Mouse (Mus musculus): Measurements from ENCODE around the gene Sccpdh. TPM values are rescaled to one million over a fixed set of nuclear protein-coding genes. Genes with fewer than 3 reads are reported as not detected.

Gene Sccpdh
- total RNA-seq, 1 experiment from 2014 or later, result 41.0 TPM

DNA sequence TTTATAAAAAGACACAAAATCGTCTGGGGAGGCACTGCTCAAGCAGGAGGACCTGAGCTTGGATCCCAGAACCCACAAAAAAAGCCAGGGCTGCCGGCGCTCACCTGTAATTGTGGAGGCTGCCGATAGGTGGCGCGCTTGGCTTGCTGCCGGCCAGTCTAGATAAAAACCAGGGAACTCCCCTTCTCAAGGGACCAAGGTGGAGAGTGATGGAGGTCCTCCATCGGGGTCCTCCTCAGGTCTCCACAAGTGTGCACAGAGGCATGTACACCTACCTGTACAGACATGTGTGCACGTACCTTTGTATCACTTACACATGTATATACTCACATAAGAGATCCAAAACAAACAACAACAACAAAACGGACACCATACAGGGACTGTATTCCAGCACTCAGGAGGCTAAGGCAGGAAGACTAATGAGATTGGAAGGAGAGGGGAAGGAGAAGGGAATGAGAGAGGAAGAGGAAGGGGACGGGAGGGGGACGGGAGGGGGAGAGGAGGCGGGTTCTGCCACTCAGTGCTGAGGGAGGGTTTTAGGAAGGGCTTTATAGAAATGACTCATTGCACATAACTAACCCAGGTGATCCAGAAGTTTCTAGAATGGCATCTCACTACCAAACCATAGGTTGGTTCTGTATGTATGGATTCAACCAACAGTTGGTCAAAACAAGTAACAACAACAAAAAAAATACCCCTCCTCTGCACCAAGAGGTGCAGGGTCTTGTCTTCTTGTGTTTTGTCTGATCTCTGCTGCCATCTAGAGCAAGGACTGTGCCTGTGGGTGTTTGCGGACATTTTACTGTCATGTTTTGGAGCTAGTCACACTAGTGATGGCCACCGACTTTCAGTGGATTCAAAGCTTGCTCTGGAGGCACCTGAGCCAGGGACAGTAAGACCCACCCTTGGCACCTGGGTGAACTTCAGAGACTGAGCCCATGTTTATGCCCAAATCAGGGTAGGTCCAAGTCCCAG is 66.8 kb downstream of the Sccpdh start:
- peak; percentile 70 for DNase-seq

DNA sequence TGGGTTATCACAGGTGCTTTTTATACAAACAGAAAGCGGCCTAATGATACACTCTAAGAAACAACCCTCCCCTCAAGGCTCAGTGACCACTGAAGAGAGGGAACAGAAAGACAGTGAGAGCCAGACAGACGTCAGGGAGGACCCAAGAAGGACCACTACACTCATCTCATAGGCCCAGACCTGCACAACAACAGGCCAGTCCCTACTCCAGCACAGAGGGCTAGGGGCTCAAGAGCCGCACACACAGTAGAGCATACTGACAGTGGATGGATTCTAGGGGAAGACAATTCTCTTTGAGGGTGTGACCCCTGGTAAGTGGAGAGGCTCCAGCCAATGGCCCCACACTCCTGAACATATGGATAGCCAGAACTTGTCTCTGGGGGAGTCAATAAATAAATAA is 68.5 kb downstream of the Sccpdh start:
- DNase-seq, result no peak

Other genes with a start within 250 kb of the Sccpdh start
- gene Smyd3, start 150.2 kb upstream of the Sccpdh start, total RNA-seq (2021), result 5.4 and 9.6 TPM in 2 replicates
- 45.1 and 48.6 TPM in 2 replicates for gene Tfb2m, start 121.9 kb upstream of the Sccpdh start, total RNA-seq (2021)
- 43.4 and 60.7 TPM in 2 replicates for gene Cnst, start 121.8 kb upstream of the Sccpdh start, total RNA-seq (2021)
- gene Kif28, start 77.1 kb downstream of the Sccpdh start, total RNA-seq (2021), result not detected in 2 replicates
- gene Gm10518, start 135.2 kb downstream of the Sccpdh start, total RNA-seq (2021), result not detected in 2 replicates
- gene Ahctf1, start 135.5 kb downstream of the Sccpdh start, total RNA-seq (2021), result 38.1 and 41.6 TPM in 2 replicates